8 mouse cellular contexts compared by ENCODE assay signal in genomic region chr4:134018779-134019145, GRCm38 (mm10). TPM values are rescaled to one million over a fixed set of nuclear protein-coding genes. Genes with fewer than 3 reads are reported as not detected.
DNase-seq lines count a peak whose midpoint lies in the region; ATAC-seq lines count a peak whose summit lies in the region.

Gene Lin28a (minus strand): TSS chr4:134018841.

- H3K4me3 ChIP-seq in heart, embryonic 16.5 days (ENCODE audit: low read length): peak within 1 kb of the TSS; percentile 36
- peak within 1 kb of the TSS; percentile 41 for H3K4me3 ChIP-seq in embryonic facial prominence, embryonic 11.5 days (ENCODE audit: low read depth, low read length)
- peak within 1 kb of the TSS; percentile 9 for H3K4me3 ChIP-seq in intestine, embryonic 16.5 days (ENCODE audit: low read length)
- peak within 1 kb of the TSS; percentile 37 for H3K4me3 ChIP-seq in midbrain, embryonic 16.5 days (ENCODE audit: low read depth, low read length)

- no peak within 1 kb of the TSS for H3K9ac ChIP-seq in heart, embryonic 16.5 days (ENCODE audit: low read length)
- peak within 1 kb of the TSS; percentile 42 for H3K9ac ChIP-seq in embryonic facial prominence, embryonic 11.5 days (replicated peaks; ENCODE audit: low read length)
- no peak within 1 kb of the TSS for H3K9ac ChIP-seq in intestine, embryonic 16.5 days (ENCODE audit: low read depth, low read length)
- H3K9ac ChIP-seq in midbrain, embryonic 16.5 days (ENCODE audit: low read depth, low read length): peak within 1 kb of the TSS; percentile 53

- H3K4me1 ChIP-seq in heart, embryonic 16.5 days (ENCODE audit: control insufficient read depth, insufficient read depth, low read length): peaks cover 9% of the 10 kb centered on the region
- peaks cover 17% of the 10 kb centered on the region for H3K4me1 ChIP-seq in embryonic facial prominence, embryonic 11.5 days (ENCODE audit: control insufficient read depth, insufficient read depth, low read length)
- H3K4me1 ChIP-seq in intestine, embryonic 16.5 days (ENCODE audit: control insufficient read depth, insufficient read depth, low read length): peaks cover 12% of the 10 kb centered on the region
- peaks cover 26% of the 10 kb centered on the region for H3K4me1 ChIP-seq in midbrain, embryonic 16.5 days (ENCODE audit: control insufficient read depth, insufficient read depth, low read length)

- no peak for ATAC-seq in heart, embryonic 16.5 days (replicated peaks; ENCODE audit: extremely low read depth, insufficient read depth, low FRiP score)
- 0 out of 2 replicates have a peak, but pooled peaks have one; percentile 25 for ATAC-seq in embryonic facial prominence, embryonic 11.5 days (replicated peaks; ENCODE audit: insufficient number of reproducible peaks, low FRiP score, low TSS enrichment, low read depth)
- ATAC-seq in intestine, embryonic 16.5 days: no peak
- ATAC-seq in midbrain, embryonic 16.5 days: peak; percentile 51; the same call in 1 of the 2 replicates

- H3K9me3 ChIP-seq in heart, embryonic 16.5 days (replicated peaks; ENCODE audit: control insufficient read depth, low read length): no peaks in the 10 kb centered on the region
- no peaks in the 10 kb centered on the region for H3K9me3 ChIP-seq in embryonic facial prominence, embryonic 11.5 days (replicated peaks; ENCODE audit: control insufficient read depth, low read length)
- no peaks in the 10 kb centered on the region for H3K9me3 ChIP-seq in intestine, embryonic 16.5 days (ENCODE audit: control insufficient read depth, low read length)
- H3K9me3 ChIP-seq in midbrain, embryonic 16.5 days (replicated peaks; ENCODE audit: control insufficient read depth, low read length, poor library complexity, severe bottlenecking): no peaks in the 10 kb centered on the region

- no peak for DNase-seq in heart, postnatal 14 days
- DNase-seq in embryonic facial prominence, embryonic 11.5 days (ENCODE audit: low spot score): peak; percentile 54
- no peak for DNase-seq in adrenal gland, adult 18-20 months (ENCODE audit: low spot score in 2 of 2)
- DNase-seq in right cerebral cortex, adult 18-20 months: no peak
- DNase-seq in gastrocnemius, postnatal 10 days: no peak

- H3K27ac ChIP-seq in heart, embryonic 16.5 days (ENCODE audit: low read length): no peak within 1 kb of the TSS
- H3K27ac ChIP-seq in embryonic facial prominence, embryonic 11.5 days (replicated peaks; ENCODE audit: low read depth, low read length): peak within 1 kb of the TSS; percentile 54
- no peak within 1 kb of the TSS for H3K27ac ChIP-seq in intestine, embryonic 16.5 days (ENCODE audit: low read length)
- H3K27ac ChIP-seq in midbrain, embryonic 16.5 days (ENCODE audit: low read length): peak within 1 kb of the TSS; percentile 68

- H3K27me3 ChIP-seq in heart, embryonic 16.5 days (ENCODE audit: control insufficient read depth, insufficient read depth, low read length): peaks cover 47% of the 10 kb centered on the region
- H3K27me3 ChIP-seq in embryonic facial prominence, embryonic 11.5 days (ENCODE audit: control insufficient read depth, insufficient read depth, low read length): no peaks in the 10 kb centered on the region
- H3K27me3 ChIP-seq in intestine, embryonic 16.5 days (replicated peaks; ENCODE audit: control insufficient read depth, insufficient read depth, low read length): peaks cover 35% of the 10 kb centered on the region
- peaks cover 17% of the 10 kb centered on the region for H3K27me3 ChIP-seq in midbrain, embryonic 16.5 days (ENCODE audit: control insufficient read depth, insufficient read depth, low read depth, low read length)

- WGBS in heart, embryonic 16.5 days: 1% methylated on average over 9 of the region's 9 CpGs
- WGBS in embryonic facial prominence, embryonic 11.5 days: 0% methylated on average over 9 of the region's 9 CpGs
- 3% methylated on average over 9 of the region's 9 CpGs for WGBS in intestine, embryonic 16.5 days
- WGBS in midbrain, embryonic 16.5 days: 2% methylated on average over 8 of the region's 9 CpGs

- intact Hi-C loops in heart, postnatal 14 days (cut with DNase I): no loop called here

- H3K36me3 ChIP-seq in heart, embryonic 16.5 days (ENCODE audit: control insufficient read depth, insufficient read depth): no peaks in the 10 kb centered on the region
- no peaks in the 10 kb centered on the region for H3K36me3 ChIP-seq in embryonic facial prominence, embryonic 11.5 days (replicated peaks; ENCODE audit: control insufficient read depth, insufficient read depth, low read depth, low read length)
- no peaks in the 10 kb centered on the region for H3K36me3 ChIP-seq in intestine, embryonic 16.5 days (ENCODE audit: control insufficient read depth, insufficient read depth, low read length)
- H3K36me3 ChIP-seq in midbrain, embryonic 16.5 days (ENCODE audit: control insufficient read depth, insufficient read depth, low read length): no peaks in the 10 kb centered on the region

- peak within 1 kb of the TSS; percentile 40 for H3K4me2 ChIP-seq in heart, embryonic 16.5 days (ENCODE audit: low read depth, low read length)
- peak within 1 kb of the TSS; percentile 62 for H3K4me2 ChIP-seq in embryonic facial prominence, embryonic 11.5 days (ENCODE audit: low read depth, low read length)
- H3K4me2 ChIP-seq in intestine, embryonic 16.5 days (ENCODE audit: low read depth, low read length): peak within 1 kb of the TSS; percentile 26
- peak within 1 kb of the TSS; percentile 63 for H3K4me2 ChIP-seq in midbrain, embryonic 16.5 days (ENCODE audit: low read length)

RNA-seq across cellular contexts. Expression of gene Lin28a, which starts in this region (rescaled TPM):
- 0.09 TPM in 1 of 2 replicates, not detected in the other for polyA plus RNA-seq in heart, embryonic 16.5 days (2015; fragmentation: Nextera tagmentation; extraction: Ambion mirVana)
- total RNA-seq in heart, postnatal 14 days (2021): not detected
- polyA plus RNA-seq in embryonic facial prominence, embryonic 11.5 days (2014; fragmentation: Nextera tagmentation; extraction: Ambion mirVana): 0.49 and 2.2 TPM in 2 replicates
- polyA plus RNA-seq in intestine, embryonic 16.5 days (2015; fragmentation: Nextera tagmentation; extraction: Ambion mirVana): 0.10 TPM in 2 replicates
- 0.37 and 0.44 TPM in 2 replicates for polyA plus RNA-seq in midbrain, embryonic 16.5 days (2015; fragmentation: Nextera tagmentation; extraction: Ambion mirVana)
- not detected for total RNA-seq in adrenal gland, adult 18-20 months (2021)
- total RNA-seq in gastrocnemius, postnatal 10 days (2021): 1 to 10 TPM; 1.7 to 2.8 TPM

Comparison
In these comparisons a context has a peak if more than half of its experiments do, and no peak if none do; other contexts are left out.
1. Peak in ATAC-seq, H3K4me3 ChIP-seq, H3K27ac ChIP-seq, H3K9ac ChIP-seq and H3K4me2 ChIP-seq in midbrain, embryonic 16.5 days; RNA of the gene not detected or under 1 TPM.